Mouse (Mus musculus) cerebellum, adult 11-12 months (tissue): ENCODE results near the gene Ms4a14.

Experiments used
- DNase-seq: peaks from one replicate; pipeline ENCODE4 v3.0.0; 2022

The Ms4a14 gene

GRCm38 (mm10) chr19:11261522-11261921, 52.7 kb downstream of the Ms4a14 start:
- DNase-seq: no peak
